Mouse (Mus musculus) cortical plate, adult 2 months (tissue): ENCODE measurements at regions not wholly inside any gene's neighbourhood (a gene's known extent, or its start where the extent isn't known, plus 50 kb on each side); places are given as distances from the start of the nearest gene placed in this dataset.

Experiments
- H3K27ac ChIP-seq: fragments of 200-500 bp; 2 replicates; pipeline ENCODE4 v1.5.1; 2012; ENCODE audit warnings: low read length, control low read depth, inconsistent platforms; ENCODE audit not compliant: insufficient read depth
- H3K4me1 ChIP-seq: fragments of 200-500 bp; 2 replicates; pipeline ENCODE4 v1.6.1; 2011; ENCODE audit warnings: low read length; ENCODE audit not compliant: control insufficient read depth, insufficient read depth
- H3K4me3 ChIP-seq: fragments of 200-500 bp; 2 replicates; pipeline ENCODE4 v1.5.1; 2011; ENCODE audit warnings: mild to moderate bottlenecking, low read length, control low read depth; ENCODE audit not compliant: insufficient read depth
- CTCF ChIP-seq: fragments of 200-500 bp; IDR thresholded peaks from 2 replicates; pipeline ENCODE4 v1.5.1; 2011; ENCODE audit warnings: mild to moderate bottlenecking, control low read depth, low read length; ENCODE audit not compliant: insufficient read depth; ENCODE audit errors: extremely low read depth
- POLR2A ChIP-seq: fragments of 200-500 bp; IDR thresholded peaks from 2 replicates; pipeline ENCODE4 v1.6.1; 2011; ENCODE audit warnings: mild to moderate bottlenecking, low read length, control low read depth; ENCODE audit not compliant: insufficient read depth; ENCODE audit errors: extremely low read depth

DNA sequence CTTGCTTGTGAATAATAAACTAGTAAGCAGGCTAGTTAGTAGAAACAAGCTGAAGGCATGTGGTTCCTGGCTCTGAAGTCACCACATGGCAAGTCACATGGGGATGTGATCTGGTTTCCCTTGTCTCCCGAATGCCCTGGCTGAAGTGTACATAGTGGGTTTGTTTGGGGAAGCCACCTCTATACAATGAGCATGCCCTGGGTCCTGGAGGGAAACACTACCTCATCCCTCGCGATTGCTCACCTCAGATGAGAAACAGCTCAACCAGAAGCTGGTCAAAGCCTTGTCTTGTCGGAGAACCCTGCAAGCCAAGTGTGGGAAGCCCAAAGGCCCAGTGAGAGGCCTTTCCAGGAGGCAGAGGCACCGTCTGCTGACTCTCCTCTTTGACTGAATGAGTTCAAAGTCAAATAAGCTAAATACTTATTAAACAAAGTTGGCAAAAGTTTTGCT, 64.3 kb upstream of the 1700024P04Rik start:
- no peaks in the 10 kb centered on the region for H3K4me1 ChIP-seq
- no peak overlapping the region for H3K4me3 ChIP-seq
- TF ChIP-seq POLR2A (no peak), CTCF (no peak)
- no peak overlapping the region for H3K27ac ChIP-seq

DNA sequence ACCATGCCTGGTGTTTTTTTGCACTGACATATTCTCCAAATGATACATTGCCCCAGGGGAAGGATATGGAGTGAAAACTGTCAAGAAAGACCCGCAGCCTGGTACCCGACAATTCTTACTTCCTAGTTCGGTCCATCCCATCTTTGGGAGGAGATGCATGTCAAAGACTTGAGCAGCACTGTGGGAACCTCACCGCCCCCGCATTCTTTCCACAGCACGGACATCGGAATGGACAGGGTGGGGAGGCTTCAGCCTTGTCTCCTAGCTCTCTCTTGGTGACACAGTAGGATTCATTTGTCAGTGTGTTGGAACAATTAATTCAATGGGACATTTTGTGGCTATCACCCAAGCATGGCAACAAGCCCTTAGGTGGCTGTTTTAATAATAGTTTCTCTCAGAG, 62.9 kb upstream of the 1700024P04Rik start:
- no peak for TF ChIP-seq POLR2A
- TF ChIP-seq CTCF: no peak
- Histone ChIP-seq H3K27ac (no peak overlapping the region), H3K4me1 (no peaks in the 10 kb centered on the region), H3K4me3 (no peak overlapping the region)

DNA sequence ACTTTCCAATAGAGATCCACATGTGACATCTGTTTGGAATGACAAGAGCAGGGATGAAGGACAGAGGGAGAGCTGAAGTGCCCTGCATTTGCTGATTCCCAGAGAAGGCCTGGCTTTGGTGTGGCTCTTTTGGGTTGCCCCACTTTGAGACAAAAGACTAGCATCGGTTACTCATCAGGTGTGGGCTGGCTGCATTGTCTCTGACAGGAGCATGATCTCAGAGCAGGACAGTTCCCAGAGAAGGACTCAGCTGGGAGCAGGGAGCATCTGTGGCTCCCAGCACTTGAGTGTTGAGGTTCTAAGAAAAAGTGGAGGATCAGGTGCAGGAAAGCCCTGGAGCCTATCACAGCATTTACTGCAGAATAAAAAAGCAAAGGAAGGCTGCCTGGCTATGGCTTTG, 62.4 kb upstream of the 1700024P04Rik start:
- no peak overlapping the region for H3K4me3 ChIP-seq

DNA sequence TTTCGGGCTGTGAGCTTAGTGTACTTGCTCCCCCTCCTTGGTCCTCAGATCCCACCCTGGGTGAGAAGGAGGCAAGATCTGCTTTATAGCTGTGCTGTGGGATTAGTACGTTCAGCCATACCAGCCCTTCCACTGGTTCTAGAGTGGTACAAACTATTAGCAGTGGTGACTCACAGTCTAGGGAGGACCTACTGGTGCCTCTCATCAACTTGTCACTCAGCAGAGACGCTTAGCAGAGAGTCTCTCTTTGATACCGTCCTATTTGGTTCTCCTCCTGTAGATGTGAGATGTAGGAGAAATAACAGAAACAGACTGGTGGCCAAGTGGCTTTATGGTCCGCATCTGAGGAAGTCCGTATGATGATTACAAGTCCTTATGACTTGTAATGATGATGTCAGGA, 57.7 kb upstream of the 1700024P04Rik start:
- no peak overlapping the region for H3K4me3 ChIP-seq
- peaks cover 4% of the 10 kb centered on the region for H3K4me1 ChIP-seq
- no peak for TF ChIP-seq POLR2A
- TF ChIP-seq CTCF: no peak
- no peak overlapping the region for H3K27ac ChIP-seq

More for the DNA sequence above, 62.4 kb upstream of the 1700024P04Rik start:
- Histone ChIP-seq H3K27ac (no peak overlapping the region), H3K4me1 (no peaks in the 10 kb centered on the region)
- no peak for TF ChIP-seq POLR2A

- no peak overlapping the region for H3K4me3 ChIP-seq
- TF ChIP-seq POLR2A: no peak
- TF ChIP-seq CTCF: no peak
- no peak overlapping the region for H3K27ac ChIP-seq
- peaks cover 4% of the 10 kb centered on the region for H3K4me1 ChIP-seq
Observed at GRCm38 (mm10) chr13:99041256-99041655, 56.9 kb upstream of the 1700024P04Rik start.

- Histone ChIP-seq H3K4me3 (no peak overlapping the region), H3K27ac (no peak overlapping the region), H3K4me1 (peaks cover 4% of the 10 kb centered on the region)
- no peak for TF ChIP-seq CTCF
- TF ChIP-seq POLR2A: no peak
Observed at GRCm38 (mm10) chr13:99040846-99041245, 56.5 kb upstream of the 1700024P04Rik start.

DNA sequence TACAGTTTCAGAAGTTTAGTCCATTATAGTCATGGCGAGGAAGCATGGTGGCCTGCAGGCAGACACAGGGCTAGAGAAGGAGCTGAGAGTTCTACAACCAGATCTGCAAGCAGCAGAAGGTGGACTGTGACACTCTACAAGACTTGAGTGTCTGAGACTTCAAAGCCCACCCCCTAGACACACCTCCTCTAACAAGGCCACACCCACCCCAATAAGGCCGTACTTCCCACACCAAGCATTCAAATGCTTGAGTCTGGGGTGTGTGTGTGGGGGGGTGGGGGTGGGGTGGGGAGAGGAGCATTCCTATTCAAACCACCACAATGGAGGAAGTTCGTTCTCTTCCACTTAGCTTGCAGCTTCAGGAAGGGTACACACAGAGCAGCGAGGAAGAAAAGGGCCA, 55.8 kb upstream of the 1700024P04Rik start:
- peaks cover 4% of the 10 kb centered on the region for H3K4me1 ChIP-seq
- H3K27ac ChIP-seq: no peak overlapping the region
- no peak for TF ChIP-seq POLR2A
- no peak for TF ChIP-seq CTCF
- no peak overlapping the region for H3K4me3 ChIP-seq

DNA sequence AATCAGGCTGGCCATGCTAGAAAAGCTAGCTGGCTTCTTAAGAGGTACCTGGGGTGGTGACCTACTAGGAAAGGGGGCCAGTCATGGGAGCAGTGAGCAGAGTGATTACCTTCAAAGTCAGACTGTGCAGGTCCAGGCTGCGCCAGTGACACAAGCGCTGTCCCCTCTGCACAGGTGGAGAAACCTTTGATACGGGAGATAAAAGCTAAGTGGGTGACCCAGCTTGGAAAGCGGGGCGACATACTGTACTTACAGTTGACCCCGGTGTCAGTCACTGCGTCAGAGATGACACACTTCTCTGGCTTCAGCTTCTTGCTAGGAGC, 54.7 kb upstream of the 1700024P04Rik start:
- TF ChIP-seq POLR2A (no peak), CTCF (no peak)
- Histone ChIP-seq H3K4me1 (peaks cover 4% of the 10 kb centered on the region), H3K4me3 (no peak overlapping the region), H3K27ac (no peak overlapping the region)

- Histone ChIP-seq H3K4me3 (no peak overlapping the region), H3K4me1 (peaks cover 4% of the 10 kb centered on the region), H3K27ac (no peak overlapping the region)
- no peak for TF ChIP-seq CTCF
- no peak for TF ChIP-seq POLR2A
Observed at GRCm38 (mm10) chr13:99038198-99039062, 54.1 kb upstream of the 1700024P04Rik start.

DNA sequence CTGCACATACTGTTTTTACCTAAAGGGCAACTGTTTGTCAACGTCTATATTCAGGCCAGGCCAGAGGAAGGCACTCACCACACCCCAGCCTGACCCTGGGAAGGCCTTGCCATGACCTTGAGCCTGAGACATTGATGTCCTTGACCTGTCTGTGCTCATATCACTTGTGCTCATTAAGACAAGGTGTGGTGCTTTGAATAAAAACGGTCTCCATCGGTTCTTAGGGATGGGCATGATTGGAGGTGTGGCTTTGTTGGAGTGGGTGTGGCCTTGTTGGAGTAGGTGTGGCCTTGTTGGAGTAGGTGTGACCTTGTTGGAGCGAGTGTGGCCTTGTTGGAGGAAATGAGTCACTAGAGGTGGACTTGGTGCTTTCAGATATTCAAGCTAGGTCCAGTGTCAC, 52.8 kb upstream of the 1700024P04Rik start:
- no peak overlapping the region for H3K27ac ChIP-seq
- H3K4me1 ChIP-seq: peaks cover 4% of the 10 kb centered on the region
- no peak overlapping the region for H3K4me3 ChIP-seq
- no peak for TF ChIP-seq CTCF
- TF ChIP-seq POLR2A: no peak
